Mouse (Mus musculus): ENCODE data around the gene Evi5. TPM values are rescaled to one million over a fixed set of nuclear protein-coding genes. Genes with fewer than 3 reads are reported as not detected.

The Evi5 gene
- total and polyA plus RNA-seq, 3 experiments, result 4.6 to 8.4 TPM; not detected in 1

GRCm38 (mm10) chr5:107705756-107706155 lies 169.2 kb downstream of the Evi5 start:
- peaks cover 0 to 4% of the 10 kb centered on the region in 2 experiments; a peak in 3 of 4 replicates for H3K27me3 ChIP-seq (ENCODE audit: control insufficient read depth in 1 of 2, insufficient read depth in 2 of 2, low read length in 2 of 2)
- no peaks in the 10 kb centered on the region for H3K79me2 ChIP-seq (ENCODE audit: control insufficient read depth, insufficient read depth, low read length, poor library complexity)
- H3K9ac ChIP-seq (ENCODE audit: control insufficient read depth, low read depth, low read length, poor library complexity, severe bottlenecking), result no peak overlapping the region
- DNase-seq (ENCODE audit: low read depth, low spot score), result no peak
- H3K4me3 ChIP-seq (ENCODE audit: control insufficient read depth in 1 of 2, insufficient read depth in 1 of 2, low read depth in 2 of 2, low read length in 2 of 2), result no peak overlapping the region
- peaks cover 0 to 2% of the 10 kb centered on the region in 2 experiments; a peak in 3 of 4 replicates for H3K4me1 ChIP-seq (ENCODE audit: control insufficient read depth in 1 of 2, insufficient read depth in 2 of 2, low read length in 2 of 2)
- no peaks in the 10 kb centered on the region for H3K9me3 ChIP-seq (replicated peaks; ENCODE audit: insufficient read depth, low read length)
- TF ChIP-seq TBP (IDR thresholded peaks at IDR 0.05; ENCODE audit: low read depth, low read length) (no peak), BHLHE40 (IDR thresholded peaks at IDR 0.05; ENCODE audit: borderline replicate concordance, low read depth, low read length) (no peak), POLR2A (IDR thresholded peaks at IDR 0.05; ENCODE audit: control insufficient read depth in 1 of 2, insufficient read depth in 1 of 2, low read depth in 1 of 2, low read length in 2 of 2, poor library complexity in 1 of 2) (no peak), GATA1 (IDR thresholded peaks at IDR 0.05; ENCODE audit: low read depth, low read length) (no peak), POLR2AphosphoS2 (IDR thresholded peaks at IDR 0.05; ENCODE audit: low read length) (no peak)
- no peak overlapping the region for H3K27ac ChIP-seq (ENCODE audit: control insufficient read depth, low read depth, low read length)
- peaks cover 0 to 6% of the 10 kb centered on the region in 2 experiments; a peak in 2 of 4 replicates for H3K36me3 ChIP-seq (ENCODE audit: control insufficient read depth in 1 of 2, insufficient read depth in 2 of 2, low read length in 2 of 2)

- no peak for TF ChIP-seq MEF2A (IDR thresholded peaks at IDR 0.05; ENCODE audit: extremely low read depth, insufficient replicate concordance, low read depth, low read length, poor library complexity, severe bottlenecking)
- TF ChIP-seq MXI1 (IDR thresholded peaks at IDR 0.05; ENCODE audit: low read depth, low read length), result no peak
- no peak for TF ChIP-seq TAL1 (IDR thresholded peaks at IDR 0.05; ENCODE audit: low read length)
- Histone ChIP-seq H3K4me3 (ENCODE audit: control insufficient read depth in 1 of 2, insufficient read depth in 1 of 2, low read depth in 2 of 2, low read length in 2 of 2) (no peak overlapping the region), H3K9ac (ENCODE audit: control insufficient read depth, low read depth, low read length, poor library complexity, severe bottlenecking) (no peak overlapping the region), H3K36me3 (ENCODE audit: control insufficient read depth in 1 of 2, insufficient read depth in 2 of 2, low read length in 2 of 2) (peaks cover 0 to 6% of the 10 kb centered on the region in 2 experiments; a peak in 2 of 4 replicates), H3K27me3 (ENCODE audit: control insufficient read depth in 1 of 2, insufficient read depth in 2 of 2, low read length in 2 of 2) (peaks cover 0 to 4% of the 10 kb centered on the region in 2 experiments; a peak in 3 of 4 replicates), H3K9me3 (replicated peaks; ENCODE audit: insufficient read depth, low read length) (no peaks in the 10 kb centered on the region), H3K4me1 (ENCODE audit: control insufficient read depth in 1 of 2, insufficient read depth in 2 of 2, low read length in 2 of 2) (peaks cover 3 to 14% of the 10 kb centered on the region in 2 experiments), H3K79me2 (ENCODE audit: control insufficient read depth, insufficient read depth, low read length, poor library complexity) (no peaks in the 10 kb centered on the region), H3K27ac (ENCODE audit: control insufficient read depth, low read depth, low read length) (no peak overlapping the region)
- no peak for DNase-seq (ENCODE audit: low read depth, low spot score)
Observed at GRCm38 (mm10) chr5:107703207-107703763, 171.6 kb downstream of the Evi5 start.

- Histone ChIP-seq H3K36me3 (ENCODE audit: control insufficient read depth in 1 of 2, insufficient read depth in 2 of 2, low read length in 2 of 2) (no peaks in the 10 kb centered on the region; a peak in 1 of 4 replicates), H3K27ac (ENCODE audit: control insufficient read depth, low read depth, low read length) (no peak overlapping the region), H3K4me1 (ENCODE audit: control insufficient read depth in 1 of 2, insufficient read depth in 2 of 2, low read length in 2 of 2) (peaks cover 3 to 14% of the 10 kb centered on the region in 2 experiments), H3K79me2 (ENCODE audit: control insufficient read depth, insufficient read depth, low read length, poor library complexity) (no peaks in the 10 kb centered on the region), H3K4me3 (ENCODE audit: control insufficient read depth in 1 of 2, insufficient read depth in 1 of 2, low read depth in 2 of 2, low read length in 2 of 2) (no peak overlapping the region), H3K27me3 (ENCODE audit: control insufficient read depth in 1 of 2, insufficient read depth in 2 of 2, low read length in 2 of 2) (peaks cover 0 to 3% of the 10 kb centered on the region in 2 experiments; a peak in 1 of 4 replicates), H3K9me3 (replicated peaks; ENCODE audit: insufficient read depth, low read length) (no peaks in the 10 kb centered on the region), H3K9ac (ENCODE audit: control insufficient read depth, low read depth, low read length, poor library complexity, severe bottlenecking) (no peak overlapping the region)
- no peak for DNase-seq (ENCODE audit: low read depth, low spot score)
- TF ChIP-seq ZKSCAN1 (IDR thresholded peaks at IDR 0.05; ENCODE audit: low read depth, low read length) (no peak), MEF2A (IDR thresholded peaks at IDR 0.05; ENCODE audit: extremely low read depth, insufficient replicate concordance, low read depth, low read length, poor library complexity, severe bottlenecking) (no peak), BHLHE40 (IDR thresholded peaks at IDR 0.05; ENCODE audit: borderline replicate concordance, low read depth, low read length) (no peak), GATA1 (IDR thresholded peaks at IDR 0.05; ENCODE audit: low read depth, low read length) (no peak), MAX (IDR thresholded peaks at IDR 0.05; ENCODE audit: low read length) (no peak), MYC (IDR thresholded peaks at IDR 0.05; ENCODE audit: low read depth, low read length) (no peak), TAL1 (IDR thresholded peaks at IDR 0.05; ENCODE audit: low read length) (no peak), MYB (IDR thresholded peaks at IDR 0.05; ENCODE audit: low read depth, low read length) (no peak), POLR2AphosphoS5 (IDR thresholded peaks at IDR 0.05; ENCODE audit: borderline replicate concordance, low read depth, low read length) (no peak), ELF1 (IDR thresholded peaks at IDR 0.05; ENCODE audit: low read depth, low read length) (no peak), SMC3 (IDR thresholded peaks at IDR 0.05; ENCODE audit: low read depth, low read length) (no peak), POLR2AphosphoS2 (IDR thresholded peaks at IDR 0.05; ENCODE audit: low read length) (no peak)
Observed at GRCm38 (mm10) chr5:107701658-107702057, 173.2 kb downstream of the Evi5 start.

Measured in MEL (cell line).